Mouse (Mus musculus) CH12.LX (cell line): ENCODE results near the gene Tmem222.

Experiments used
- POLR2A ChIP-seq: IDR thresholded peaks from 2 replicates; pipeline ENCODE4 v1.6.1; 2011; ENCODE audit warnings: low read depth, mild to moderate bottlenecking, improper control_type of control experiment, low read length
- TCF12 ChIP-seq: IDR thresholded peaks from 2 replicates; pipeline ENCODE4 v1.6.1; 2014; ENCODE audit warnings: low read depth, mild to moderate bottlenecking, inconsistent platforms, low read length, improper control_type of control experiment

- TF ChIP-seq POLR2A (no peak), TCF12 (no peak)
Observed at GRCm38 (mm10) chr4:133253412-133253811, 24.2 kb downstream of the Tmem222 start.
